ENCODE assay signal across 8 mouse cellular contexts in genomic region chr5:53995316-53995715, GRCm38 (mm10). TPM values are rescaled to one million over a fixed set of nuclear protein-coding genes. Genes with fewer than 3 reads are reported as not detected.
DNase-seq lines count a peak whose midpoint lies in the region; ATAC-seq and TF ChIP-seq lines count a peak whose summit lies in the region.

No protein-coding gene starts in this region.

- under 1% methylated on average over 34 of the region's 34 CpGs for whole genome bisulfite sequencing in hindbrain, postnatal 0 days

- ATAC-seq in common myeloid progenitor, adult 5-6 weeks (replicated peaks; ENCODE audit: low read depth, poor library complexity, severe bottlenecking), result peak; percentile 62
- peak; percentile 53 for ATAC-seq in hindbrain, postnatal 0 days
- ATAC-seq in megakaryocyte progenitor cell, adult 5-6 weeks (replicated peaks; ENCODE audit: poor library complexity), result peak; percentile 59

- peaks cover 8% of the 10 kb centered on the region; the same call in 1 of the 2 replicates for H3K4me1 ChIP-seq in hindbrain, postnatal 0 days (ENCODE audit: insufficient read depth, low read length)

- H3K4me3 ChIP-seq in gastrocnemius, adult 2 months, result peak overlapping the region; percentile 78
- H3K4me3 ChIP-seq in hindbrain, postnatal 0 days (ENCODE audit: low read length), result peak overlapping the region; percentile 55

- no peaks in the 10 kb centered on the region for H3K9me3 ChIP-seq in hindbrain, postnatal 0 days (ENCODE audit: low read length)

- no peaks in the 10 kb centered on the region for H3K36me3 ChIP-seq in hindbrain, postnatal 0 days (ENCODE audit: insufficient read depth, low read length)

- H3K4me2 ChIP-seq in hindbrain, postnatal 0 days (ENCODE audit: low read depth, low read length), result peak overlapping the region; percentile 88

- H3K9ac ChIP-seq in hindbrain, postnatal 0 days (replicated peaks; ENCODE audit: low read length), result peak overlapping the region; percentile 53

- intact Hi-C loops in gastrocnemius, adult 2 months (cut with DNase I), result loop anchor here (5.0 kb wide), 2 partner anchors 92 to 117 kb away; no protein-coding TSS in a partner anchor
- intact Hi-C loops in left cerebral cortex, postnatal 10 days (cut with DNase I), result loop anchor here (5.0 to 10.0 kb wide), 2 partner anchors 111 to 117 kb away; no protein-coding TSS in a partner anchor

- H3K27ac ChIP-seq in gastrocnemius, adult 2 months, result peak overlapping the region; percentile 84
- peak overlapping the region; percentile 3; the same call in 1 of the 2 replicates for H3K27ac ChIP-seq in hindbrain, postnatal 0 days

- H3K27me3 ChIP-seq in hindbrain, postnatal 0 days (ENCODE audit: insufficient read depth, low read length), result no peaks in the 10 kb centered on the region

- peak; percentile 90 for DNase-seq in ZHBTc4 (ENCODE audit: low read depth, low spot score)
- DNase-seq in gastrocnemius, adult 2 months, result peak; percentile 90
- DNase-seq in hindbrain, postnatal 0 days (ENCODE audit: low spot score), result peak; percentile 89
- DNase-seq in left cerebral cortex, postnatal 10 days (ENCODE audit: extremely low spot score in 1 of 2, low spot score in 2 of 2), result peak; percentile 51 to 90
- peak; percentile 89 to 90 for DNase-seq in right cerebral cortex, postnatal 10 days (ENCODE audit: low spot score in 2 of 2)
- DNase-seq in urinary bladder, postnatal 36 days (ENCODE audit: low spot score in 2 of 2), result peak; percentile 60 to 74

- TF ChIP-seq CTCF in gastrocnemius, adult 2 months (IDR thresholded peaks at IDR 0.05), result no peak
- TF ChIP-seq CTCF in hindbrain, postnatal 0 days (IDR thresholded peaks at IDR 0.05; ENCODE audit: low read depth), result no peak

RNA-seq across cellular contexts. Expression of gene Stim2, which starts 3.0 kb away (rescaled TPM):
- 17.2 and 19.4 TPM in 2 replicates for total RNA-seq in common myeloid progenitor, adult 5-6 weeks (2017)
- total RNA-seq in gastrocnemius, adult 2 months (2021), result 10 to 100 TPM; 34.1 to 58.6 TPM
- total RNA-seq in hindbrain, postnatal 0 days (2014; rRNA removed), result 30.6 and 30.9 TPM in 2 replicates
- 32.6 and 33.3 TPM in 2 replicates for polyA plus RNA-seq in hindbrain, postnatal 0 days (2015; fragmentation: Nextera tagmentation; extraction: Ambion mirVana)
- 10 to 100 TPM; 43.9 to 52.0 TPM for total RNA-seq in left cerebral cortex, postnatal 10 days (2021)
- total RNA-seq in megakaryocyte progenitor cell, adult 5-6 weeks (2015), result 19.6 and 20.6 TPM in 2 replicates
- 20.2 and 21.7 TPM in 2 replicates for total RNA-seq in megakaryocyte progenitor cell, adult 5-6 weeks (2017)

Comparison
In these comparisons a context has a peak if more than half of its experiments do, and no peak if none do; other contexts are left out.
1. Peak in every context shown above with its lines: DNase-seq, ATAC-seq, H3K4me3 ChIP-seq and H3K27ac ChIP-seq.